Mouse (Mus musculus) heart, postnatal 0 days (tissue): ENCODE data around the gene Ccdc30.

Experiments used
- CTCF ChIP-seq: IDR thresholded peaks from 2 replicates; pipeline ENCODE4 v1.5.1; 2016; ENCODE audit warnings: antibody characterized with exemption, control low read depth, low read depth
- EP300 ChIP-seq: IDR thresholded peaks from 2 replicates; pipeline ENCODE4 v1.6.1; 2016; ENCODE audit warnings: antibody characterized with exemption, low read depth

- TF ChIP-seq CTCF = no peak
- no peak for TF ChIP-seq EP300
Observed at GRCm38 (mm10) chr4:119425077-119425476, 9.8 kb upstream of the Ccdc30 start.
